Mouse (Mus musculus) bone marrow, adult 2 months (tissue): ENCODE results near the gene 9530053A07Rik.

Experiments
- CTCF ChIP-seq: fragments of 200-500 bp; IDR thresholded peaks from 2 replicates; pipeline ENCODE4 v1.5.1; 2011; ENCODE audit warnings: low read length, control low read depth; ENCODE audit not compliant: control insufficient read depth, insufficient read depth
- POLR2A ChIP-seq: fragments of 200-500 bp; IDR thresholded peaks from 2 replicates; pipeline ENCODE4 v1.6.1; 2011; ENCODE audit warnings: low read depth, mild to moderate bottlenecking, control low read depth, low read length, borderline replicate concordance; ENCODE audit not compliant: control insufficient read depth

DNA sequence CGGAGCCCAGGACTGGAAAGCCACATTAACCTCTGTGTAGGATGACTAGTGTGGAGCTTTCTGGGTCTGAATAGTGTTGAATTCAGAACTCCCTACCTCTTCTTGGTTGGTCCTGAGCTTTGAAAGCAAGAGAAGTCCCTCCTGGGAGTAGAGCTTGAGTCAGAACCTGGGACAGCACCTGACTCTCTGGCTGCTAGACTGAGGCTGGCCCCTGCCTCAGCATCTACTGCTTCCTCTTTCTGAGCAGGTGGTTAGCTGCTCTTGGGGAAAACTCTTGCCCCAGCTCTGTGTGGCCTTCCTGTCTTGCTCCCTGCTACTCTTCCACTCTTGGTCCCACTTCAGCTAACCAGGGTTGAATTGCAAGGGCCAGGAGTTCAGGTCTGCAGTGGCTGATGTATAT is 62.6 kb downstream of the 9530053A07Rik start:
- TF ChIP-seq CTCF: no peak
- TF ChIP-seq POLR2A: no peak
